Mouse (Mus musculus): ENCODE measurements around the gene Efcab5. TPM values are rescaled to one million over a fixed set of nuclear protein-coding genes. Genes with fewer than 3 reads are reported as not detected.

The Efcab5 gene
- total RNA-seq (2021), result 1 to 10 TPM in 1 of 2 experiments, under 1 TPM in 1; 0.57 to 1.2 TPM
- long read RNA-seq, experiment 1, result 0 reads
- long read RNA-seq, experiment 2, result 0 reads

- DNase-seq (ENCODE audit: low spot score in 2 of 2), result no peak
Measured at GRCm38 (mm10) chr11:77188868-77189267, at the start of gene Efcab5. Gene Efcab5 (minus strand): TSS chr11:77188968.

- DNase-seq (ENCODE audit: low spot score in 2 of 2), result no peak
Measured at GRCm38 (mm10) chr11:77235267-77235666, 46.5 kb upstream of the Efcab5 start.

- DNase-seq (ENCODE audit: low spot score in 2 of 2), result no peak
Measured at GRCm38 (mm10) chr11:77231514-77231913, 42.7 kb upstream of the Efcab5 start.

- no peak for DNase-seq (ENCODE audit: low spot score in 2 of 2)
Measured at GRCm38 (mm10) chr11:77230765-77231164, 42.0 kb upstream of the Efcab5 start.

- DNase-seq (ENCODE audit: low spot score in 2 of 2), result no peak
Measured at GRCm38 (mm10) chr11:77216761-77217130, 28.0 kb upstream of the Efcab5 start.

- peak; percentile 66 to 84 for DNase-seq (ENCODE audit: low spot score in 2 of 2)
Measured at GRCm38 (mm10) chr11:77215951-77216760, 27.4 kb upstream of the Efcab5 start, which contains the start of gene Ssh2. Gene Ssh2 (plus strand): TSS chr11:77216287.

GRCm38 (mm10) chr11:77215483-77215882 lies 26.7 kb upstream of the Efcab5 start:
- no peak for DNase-seq (ENCODE audit: low spot score in 2 of 2)

- DNase-seq (ENCODE audit: low spot score in 2 of 2), result peak in 1 of 2 experiments; percentile 50
Measured at GRCm38 (mm10) chr11:77214755-77215154, 26.0 kb upstream of the Efcab5 start.

- DNase-seq (ENCODE audit: low spot score in 2 of 2), result no peak
Measured at GRCm38 (mm10) chr11:77214142-77214692, 25.4 kb upstream of the Efcab5 start.

- no peak for DNase-seq (ENCODE audit: low spot score in 2 of 2)
Measured at GRCm38 (mm10) chr11:77200703-77201102, 11.9 kb upstream of the Efcab5 start.

GRCm38 (mm10) chr11:77199636-77200035 lies 10.9 kb upstream of the Efcab5 start:
- DNase-seq (ENCODE audit: low spot score in 2 of 2), result no peak

- no peak for DNase-seq (ENCODE audit: low spot score in 2 of 2)
Measured at GRCm38 (mm10) chr11:77196181-77197143, 7.7 kb upstream of the Efcab5 start.

GRCm38 (mm10) chr11:77195360-77196109 lies 6.8 kb upstream of the Efcab5 start:
- DNase-seq (ENCODE audit: low spot score in 2 of 2), result no peak

GRCm38 (mm10) chr11:77194762-77195161 lies 6.0 kb upstream of the Efcab5 start:
- no peak for DNase-seq (ENCODE audit: low spot score in 2 of 2)

- DNase-seq (ENCODE audit: low spot score in 2 of 2), result no peak
Measured at GRCm38 (mm10) chr11:77193941-77194553, 5.3 kb upstream of the Efcab5 start.

GRCm38 (mm10) chr11:77193410-77193809 lies 4.6 kb upstream of the Efcab5 start:
- no peak for DNase-seq (ENCODE audit: low spot score in 2 of 2)

GRCm38 (mm10) chr11:77184926-77185325 lies 3.8 kb downstream of the Efcab5 start:
- DNase-seq (ENCODE audit: low spot score in 2 of 2), result no peak

GRCm38 (mm10) chr11:77182616-77183015 lies 6.2 kb downstream of the Efcab5 start:
- DNase-seq (ENCODE audit: low spot score in 2 of 2), result no peak

- DNase-seq (ENCODE audit: low spot score in 2 of 2), result no peak
Measured at GRCm38 (mm10) chr11:77182041-77182440, 6.7 kb downstream of the Efcab5 start.

GRCm38 (mm10) chr11:77181528-77181927 lies 7.2 kb downstream of the Efcab5 start:
- no peak for DNase-seq (ENCODE audit: low spot score in 2 of 2)
